Mouse (Mus musculus): Measurements from ENCODE around the gene Gm5269. TPM values are rescaled to one million over a fixed set of nuclear protein-coding genes. Genes with fewer than 3 reads are reported as not detected.

Gm5269 gene
- total RNA-seq, 1 experiment: not detected

DNA sequence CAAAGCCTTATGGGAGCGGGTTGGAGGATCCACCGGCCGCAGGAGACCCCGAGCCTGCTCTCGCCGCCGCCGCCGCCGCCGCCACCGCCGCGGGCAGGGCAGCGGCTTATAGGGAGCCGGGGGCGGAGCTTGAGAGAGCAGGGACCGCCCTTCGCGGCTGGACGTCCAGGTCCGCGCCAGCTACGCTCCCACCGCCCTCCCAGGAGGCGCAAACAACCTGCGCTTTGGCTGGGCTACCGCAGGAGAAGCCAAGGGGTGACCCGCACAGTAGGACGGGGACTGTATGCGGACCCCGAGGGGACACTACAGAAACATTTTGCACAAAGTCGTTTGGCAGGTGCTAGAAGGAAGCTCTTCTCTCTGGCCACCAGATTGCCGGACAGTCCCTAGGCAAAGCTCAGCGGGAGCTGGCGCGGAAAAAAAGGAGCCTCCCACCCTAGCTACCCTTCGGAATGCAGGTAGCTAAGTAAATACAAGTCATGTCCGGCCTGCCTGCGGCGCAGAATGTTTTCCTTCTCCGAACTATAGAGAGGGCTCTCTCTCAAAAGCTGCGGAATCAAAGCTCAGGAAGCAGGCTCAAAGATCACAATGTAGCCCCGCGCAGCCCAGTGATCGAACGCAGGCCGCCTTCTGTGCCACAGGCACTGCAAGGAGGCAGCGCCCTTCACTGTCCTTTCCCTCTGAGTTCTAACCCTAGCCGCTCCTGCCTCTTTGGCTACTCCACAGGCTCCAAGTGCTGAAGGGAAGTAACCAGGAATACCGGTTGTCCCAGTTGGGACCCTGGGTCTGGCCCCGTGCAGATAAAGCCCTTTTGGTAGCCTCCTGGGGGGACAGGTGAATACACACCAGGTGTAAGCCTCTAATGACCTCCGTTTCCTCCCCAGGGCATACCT is 35.7 kb upstream of the Gm5269 start:
- H3K9ac ChIP-seq (ENCODE audit: insufficient read depth, low read depth, low read length, poor library complexity, severe bottlenecking): peak overlapping the region; percentile 60
- H3K4me3 ChIP-seq (ENCODE audit: insufficient read depth in 1 of 2, low read depth in 1 of 2, low read length in 2 of 2, poor library complexity in 1 of 2, severe bottlenecking in 1 of 2): peak overlapping the region; percentile 73 to 79
- no peaks in the 10 kb centered on the region for H3K4me1 ChIP-seq (ENCODE audit: control insufficient read depth in 2 of 2, insufficient read depth in 2 of 2, low read length in 2 of 2, poor library complexity in 1 of 2)
- H3K27ac ChIP-seq (ENCODE audit: insufficient read depth, low read depth, low read length, poor library complexity, severe bottlenecking): peak overlapping the region; percentile 77; the same call in 1 of the 2 replicates
- TF ChIP-seq MAFK (IDR thresholded peaks at IDR 0.05; ENCODE audit: insufficient read depth, low read depth, low read length): no peak
- no peak for TF ChIP-seq ZNF384 (IDR thresholded peaks at IDR 0.05; ENCODE audit: low read depth, low read length)
- TF ChIP-seq CHD2 (IDR thresholded peaks at IDR 0.05; ENCODE audit: low read depth, low read length): no peak
- no peak for TF ChIP-seq ZC3H11A (IDR thresholded peaks at IDR 0.05; ENCODE audit: borderline replicate concordance, low read depth, low read length)
- TF ChIP-seq HCFC1 (IDR thresholded peaks at IDR 0.05; ENCODE audit: borderline replicate concordance, insufficient read depth, low read length): no peak
- in situ Hi-C loops (cut with MboI; ENCODE audit: low sequenced_read_pairs in 2 of 2, unreplicated experiment in 2 of 2): no loop called here
- no peaks in the 10 kb centered on the region for H3K36me3 ChIP-seq (ENCODE audit: control insufficient read depth, insufficient read depth, low read length, poor library complexity, severe bottlenecking)
- DNase-seq (ENCODE audit: low read depth, low spot score): peak; percentile 47
- no peaks in the 10 kb centered on the region for H3K9me3 ChIP-seq (ENCODE audit: control insufficient read depth, insufficient read depth, low read depth, low read length)

- Histone ChIP-seq H3K9me3 (ENCODE audit: control insufficient read depth, insufficient read depth, low read depth, low read length) (no peaks in the 10 kb centered on the region), H3K4me3 (ENCODE audit: insufficient read depth in 1 of 2, low read depth in 1 of 2, low read length in 2 of 2, poor library complexity in 1 of 2, severe bottlenecking in 1 of 2) (peak overlapping the region; percentile 73 to 79), H3K27ac (ENCODE audit: insufficient read depth, low read depth, low read length, poor library complexity, severe bottlenecking) (peak overlapping the region; percentile 39; the same call in 1 of the 2 replicates), H3K9ac (ENCODE audit: insufficient read depth, low read depth, low read length, poor library complexity, severe bottlenecking) (peak overlapping the region; percentile 5; the same call in 1 of the 2 replicates), H3K4me1 (ENCODE audit: control insufficient read depth in 2 of 2, insufficient read depth in 2 of 2, low read length in 2 of 2, poor library complexity in 1 of 2) (no peaks in the 10 kb centered on the region), H3K36me3 (ENCODE audit: control insufficient read depth, insufficient read depth, low read length, poor library complexity, severe bottlenecking) (no peaks in the 10 kb centered on the region)
- in situ Hi-C loops (cut with MboI; ENCODE audit: low sequenced_read_pairs in 2 of 2, unreplicated experiment in 2 of 2): no loop called here
- DNase-seq (ENCODE audit: low read depth, low spot score): no peak
- no peak for TF ChIP-seq ZNF384 (IDR thresholded peaks at IDR 0.05; ENCODE audit: low read depth, low read length)
- TF ChIP-seq HCFC1 (IDR thresholded peaks at IDR 0.05; ENCODE audit: borderline replicate concordance, insufficient read depth, low read length): no peak
- no peak for TF ChIP-seq ZC3H11A (IDR thresholded peaks at IDR 0.05; ENCODE audit: borderline replicate concordance, low read depth, low read length)
- TF ChIP-seq CHD2 (IDR thresholded peaks at IDR 0.05; ENCODE audit: low read depth, low read length): no peak
- no peak for TF ChIP-seq MAFK (IDR thresholded peaks at IDR 0.05; ENCODE audit: insufficient read depth, low read depth, low read length)
Observed at GRCm38 (mm10) chr1:45925131-45925499, 35.0 kb upstream of the Gm5269 start.

DNA sequence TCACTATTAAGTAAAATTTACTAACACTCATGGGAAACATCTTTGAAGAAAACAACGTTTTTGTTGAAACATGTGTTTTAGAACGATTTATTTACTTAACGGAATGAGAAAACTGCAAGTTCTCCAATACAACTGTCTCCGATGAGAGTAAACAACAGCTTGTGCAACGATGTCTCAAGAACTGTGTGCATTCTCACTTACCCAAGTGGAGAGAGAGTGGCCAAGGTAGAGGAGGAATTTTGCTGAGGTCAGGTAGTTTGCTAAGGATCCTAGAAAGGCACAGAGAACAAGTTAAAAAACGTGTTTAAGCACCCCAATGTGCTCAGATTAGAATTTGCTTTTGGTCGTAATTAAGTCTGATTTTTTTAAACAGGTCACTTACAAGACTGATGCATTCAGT is 34.4 kb upstream of the Gm5269 start:
- H3K4me3 ChIP-seq (ENCODE audit: insufficient read depth in 1 of 2, low read depth in 1 of 2, low read length in 2 of 2, poor library complexity in 1 of 2, severe bottlenecking in 1 of 2): no peak overlapping the region; a peak in 1 of 4 replicates
- no peak overlapping the region for H3K27ac ChIP-seq (ENCODE audit: insufficient read depth, low read depth, low read length, poor library complexity, severe bottlenecking)
- H3K4me1 ChIP-seq (ENCODE audit: control insufficient read depth in 2 of 2, insufficient read depth in 2 of 2, low read length in 2 of 2, poor library complexity in 1 of 2): no peaks in the 10 kb centered on the region
- H3K9ac ChIP-seq (ENCODE audit: insufficient read depth, low read depth, low read length, poor library complexity, severe bottlenecking): no peak overlapping the region
- in situ Hi-C loops (cut with MboI; ENCODE audit: low sequenced_read_pairs in 2 of 2, unreplicated experiment in 2 of 2): no loop called here
- TF ChIP-seq HCFC1 (IDR thresholded peaks at IDR 0.05; ENCODE audit: borderline replicate concordance, insufficient read depth, low read length) (no peak), MAFK (IDR thresholded peaks at IDR 0.05; ENCODE audit: insufficient read depth, low read depth, low read length) (0 out of 2 replicates have a peak, but pooled peaks have one; percentile 34)
- H3K36me3 ChIP-seq (ENCODE audit: control insufficient read depth, insufficient read depth, low read length, poor library complexity, severe bottlenecking): no peaks in the 10 kb centered on the region
- no peak for DNase-seq (ENCODE audit: low read depth, low spot score)
- H3K9me3 ChIP-seq (ENCODE audit: control insufficient read depth, insufficient read depth, low read depth, low read length): no peaks in the 10 kb centered on the region

DNA sequence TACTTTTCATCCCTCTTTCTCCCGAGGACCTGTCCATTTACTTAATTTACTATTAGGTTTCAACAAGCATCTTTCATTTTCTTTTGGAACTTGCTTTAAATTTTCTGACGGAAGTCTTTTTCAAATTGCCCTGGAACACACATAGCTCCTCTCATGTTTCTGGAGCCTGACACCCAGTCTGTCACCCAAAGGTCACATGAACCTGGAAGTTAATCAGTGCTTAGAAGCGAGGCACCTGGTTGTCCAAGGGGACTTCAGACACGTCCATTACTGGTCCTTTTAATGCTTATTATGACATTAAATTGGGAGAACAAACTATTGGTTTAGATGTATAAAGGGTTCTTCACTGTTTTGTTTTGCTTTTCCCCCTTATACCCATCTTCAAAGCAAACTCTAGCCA is 33.2 kb upstream of the Gm5269 start:
- Histone ChIP-seq H3K4me1 (ENCODE audit: control insufficient read depth in 2 of 2, insufficient read depth in 2 of 2, low read length in 2 of 2, poor library complexity in 1 of 2) (no peaks in the 10 kb centered on the region), H3K4me3 (ENCODE audit: insufficient read depth in 1 of 2, low read depth in 1 of 2, low read length in 2 of 2, poor library complexity in 1 of 2, severe bottlenecking in 1 of 2) (no peak overlapping the region), H3K9me3 (ENCODE audit: control insufficient read depth, insufficient read depth, low read depth, low read length) (no peaks in the 10 kb centered on the region), H3K36me3 (ENCODE audit: control insufficient read depth, insufficient read depth, low read length, poor library complexity, severe bottlenecking) (peaks cover 3% of the 10 kb centered on the region; the same call in 1 of the 2 replicates), H3K27ac (ENCODE audit: insufficient read depth, low read depth, low read length, poor library complexity, severe bottlenecking) (no peak overlapping the region), H3K9ac (ENCODE audit: insufficient read depth, low read depth, low read length, poor library complexity, severe bottlenecking) (no peak overlapping the region)
- DNase-seq (ENCODE audit: low read depth, low spot score): no peak
- TF ChIP-seq HCFC1 (IDR thresholded peaks at IDR 0.05; ENCODE audit: borderline replicate concordance, insufficient read depth, low read length): no peak
- TF ChIP-seq ZC3H11A (IDR thresholded peaks at IDR 0.05; ENCODE audit: borderline replicate concordance, low read depth, low read length): no peak
- no peak for TF ChIP-seq CHD2 (IDR thresholded peaks at IDR 0.05; ENCODE audit: low read depth, low read length)
- no peak for TF ChIP-seq ZNF384 (IDR thresholded peaks at IDR 0.05; ENCODE audit: low read depth, low read length)
- TF ChIP-seq MAFK (IDR thresholded peaks at IDR 0.05; ENCODE audit: insufficient read depth, low read depth, low read length): no peak
- in situ Hi-C loops (cut with MboI; ENCODE audit: low sequenced_read_pairs in 2 of 2, unreplicated experiment in 2 of 2): no loop called here

All from ES-E14 (cell line).